Mouse (Mus musculus): Measurements from ENCODE around the gene Foxc1. TPM values are rescaled to one million over a fixed set of nuclear protein-coding genes. Genes with fewer than 3 reads are reported as not detected.

The Foxc1 gene
- total and polyA plus RNA-seq, 3 experiments = 2.2 to 5.8 (median 3.8) TPM

DNA sequence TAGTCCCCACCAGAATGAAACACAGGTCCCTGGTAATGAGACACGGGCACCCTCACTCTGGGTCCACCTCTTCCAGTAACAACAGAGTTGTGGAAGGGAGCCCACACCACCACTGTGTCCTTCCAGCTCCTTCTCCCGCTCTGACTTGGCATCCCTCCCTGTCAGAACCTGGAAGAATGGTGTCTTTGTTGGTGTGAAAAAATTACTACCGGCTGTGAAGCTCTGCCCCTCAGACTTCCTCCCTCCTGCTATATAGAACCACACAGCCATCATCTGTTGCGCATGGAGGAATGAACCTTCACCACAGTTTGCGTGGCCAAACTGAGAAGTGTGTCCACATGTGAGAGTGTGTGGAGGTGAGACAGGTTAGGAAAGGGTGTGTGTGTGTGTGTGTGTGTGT is 30.7 kb upstream of the Foxc1 start:
- no peak overlapping the region for H3K27ac ChIP-seq
- no peaks in the 10 kb centered on the region for H3K79me2 ChIP-seq (replicated peaks; ENCODE audit: control insufficient read depth, insufficient read depth, low read length)
- no peak overlapping the region for H3K9ac ChIP-seq (ENCODE audit: low read depth, low read length)
- H3K27me3 ChIP-seq (ENCODE audit: control insufficient read depth, insufficient read depth, low read length) = no peaks in the 10 kb centered on the region
- WGBS = 58% methylated on average over 5 of the region's 5 CpGs
- no peaks in the 10 kb centered on the region for H3K36me3 ChIP-seq (ENCODE audit: control insufficient read depth, insufficient read depth, low read length)
- no peaks in the 10 kb centered on the region for H3K4me1 ChIP-seq (ENCODE audit: control insufficient read depth, insufficient read depth, low read length)
- TF ChIP-seq EP300 (IDR thresholded peaks at IDR 0.05; ENCODE audit: insufficient read depth, low read depth, low read length) (no peak), POLR2A (IDR thresholded peaks at IDR 0.05; ENCODE audit: insufficient read depth, low read depth, low read length) (no peak)
- no peak overlapping the region for H3K4me3 ChIP-seq
- DNase-seq = no peak
- intact Hi-C loops (cut with DNase I) = no loop called here

DNA sequence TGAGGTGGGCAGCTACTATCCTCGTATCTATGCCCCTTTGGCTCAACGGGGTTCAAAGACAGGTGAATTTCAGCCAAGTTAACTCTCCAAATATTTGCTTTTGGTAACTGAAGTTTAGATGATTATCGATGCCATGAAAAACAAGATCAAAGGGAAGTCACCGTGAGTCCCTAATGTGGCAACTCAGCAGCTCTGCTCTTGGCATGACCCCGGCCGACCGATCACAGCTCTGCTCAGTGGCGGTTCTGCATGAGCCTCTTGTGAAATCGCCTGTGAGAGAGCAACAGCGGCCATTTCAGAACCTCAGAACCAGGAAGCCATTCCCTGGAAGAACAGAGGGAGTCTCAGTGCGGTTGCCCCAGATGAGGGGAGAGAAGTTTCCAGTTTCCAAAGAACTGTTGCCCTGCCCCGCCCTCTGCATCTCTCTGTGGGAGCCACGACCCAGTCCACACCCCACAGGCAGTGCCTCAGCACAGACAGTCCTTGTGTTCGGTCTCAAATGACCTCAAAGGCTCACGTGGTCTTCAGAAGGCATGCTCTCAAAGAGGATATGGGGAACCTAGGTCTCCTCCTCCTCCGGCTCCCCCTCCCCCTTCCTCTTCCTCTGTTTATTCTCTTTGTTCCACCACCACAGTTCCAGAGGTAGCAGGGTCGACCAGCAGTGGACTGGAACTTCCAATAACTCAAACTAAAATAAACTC is 27.0 kb upstream of the Foxc1 start:
- Histone ChIP-seq H3K4me3 (no peak overlapping the region), H3K27ac (no peak overlapping the region), H3K36me3 (ENCODE audit: control insufficient read depth, insufficient read depth, low read length) (no peaks in the 10 kb centered on the region), H3K79me2 (replicated peaks; ENCODE audit: control insufficient read depth, insufficient read depth, low read length) (no peaks in the 10 kb centered on the region), H3K27me3 (ENCODE audit: control insufficient read depth, insufficient read depth, low read length) (no peaks in the 10 kb centered on the region), H3K4me1 (ENCODE audit: control insufficient read depth, insufficient read depth, low read length) (no peaks in the 10 kb centered on the region), H3K9ac (ENCODE audit: low read depth, low read length) (no peak overlapping the region)
- 68% methylated on average over 17 of the region's 17 CpGs for WGBS
- no peak for DNase-seq
- TF ChIP-seq EP300 (IDR thresholded peaks at IDR 0.05; ENCODE audit: insufficient read depth, low read depth, low read length) (no peak), CTCF (IDR thresholded peaks at IDR 0.05) (no peak), POLR2A (IDR thresholded peaks at IDR 0.05; ENCODE audit: insufficient read depth, low read depth, low read length) (no peak)
- intact Hi-C loops (cut with DNase I) = no loop called here

DNA sequence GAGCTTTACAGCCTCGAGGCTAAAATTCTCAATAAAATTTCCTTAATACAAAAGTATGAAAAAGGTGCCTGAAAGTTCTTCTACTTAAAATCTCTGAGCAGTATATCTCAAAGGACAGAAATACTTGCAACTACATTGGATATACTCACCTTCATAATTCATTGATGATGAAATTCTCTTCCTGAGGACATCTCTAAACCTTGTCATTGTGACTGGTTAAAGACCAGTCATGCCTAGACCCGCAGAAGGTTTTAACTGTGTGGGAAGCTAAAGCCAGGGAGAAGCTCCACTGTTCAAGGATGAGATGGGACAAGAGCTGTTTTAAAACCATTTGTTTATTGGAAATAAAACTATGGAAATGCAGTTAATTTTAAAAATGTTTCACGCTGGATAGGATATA is 26.1 kb upstream of the Foxc1 start:
- H3K27ac ChIP-seq = no peak overlapping the region
- H3K36me3 ChIP-seq (ENCODE audit: control insufficient read depth, insufficient read depth, low read length) = no peaks in the 10 kb centered on the region
- intact Hi-C loops (cut with DNase I) = no loop called here
- no peaks in the 10 kb centered on the region for H3K79me2 ChIP-seq (replicated peaks; ENCODE audit: control insufficient read depth, insufficient read depth, low read length)
- H3K27me3 ChIP-seq (ENCODE audit: control insufficient read depth, insufficient read depth, low read length) = no peaks in the 10 kb centered on the region
- no peak for TF ChIP-seq POLR2A (IDR thresholded peaks at IDR 0.05; ENCODE audit: insufficient read depth, low read depth, low read length)
- no peak for TF ChIP-seq EP300 (IDR thresholded peaks at IDR 0.05; ENCODE audit: insufficient read depth, low read depth, low read length)
- no peak for TF ChIP-seq CTCF (IDR thresholded peaks at IDR 0.05)
- no peak overlapping the region for H3K9ac ChIP-seq (ENCODE audit: low read depth, low read length)
- no peak for DNase-seq
- no peak overlapping the region for H3K4me3 ChIP-seq
- 85% methylated on average over 3 of the region's 3 CpGs for WGBS
- no peaks in the 10 kb centered on the region for H3K4me1 ChIP-seq (ENCODE audit: control insufficient read depth, insufficient read depth, low read length)

DNA sequence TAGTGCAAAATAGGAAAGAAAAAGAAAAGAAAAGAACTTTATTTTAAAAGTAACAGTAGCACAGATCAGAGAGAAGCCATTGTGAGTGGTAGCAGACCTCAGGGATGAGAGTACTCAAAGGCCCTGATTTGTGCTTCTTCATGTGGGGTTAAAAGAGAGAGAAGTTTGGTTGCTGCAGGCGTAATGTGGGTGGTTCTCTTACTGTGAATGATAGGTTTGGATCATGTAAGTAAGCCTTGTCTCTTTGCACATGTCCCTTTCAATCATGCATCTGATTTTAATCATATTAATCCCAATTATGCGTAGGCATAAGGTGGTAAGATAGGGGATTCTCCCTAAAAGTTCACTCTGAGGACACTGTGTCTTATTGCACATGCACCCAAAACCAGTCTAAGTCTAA is 24.4 kb upstream of the Foxc1 start:
- Histone ChIP-seq H3K27me3 (ENCODE audit: control insufficient read depth, insufficient read depth, low read length) (no peaks in the 10 kb centered on the region), H3K79me2 (replicated peaks; ENCODE audit: control insufficient read depth, insufficient read depth, low read length) (no peaks in the 10 kb centered on the region), H3K27ac (no peak overlapping the region), H3K4me3 (no peak overlapping the region), H3K9ac (ENCODE audit: low read depth, low read length) (no peak overlapping the region), H3K36me3 (ENCODE audit: control insufficient read depth, insufficient read depth, low read length) (no peaks in the 10 kb centered on the region), H3K4me1 (ENCODE audit: control insufficient read depth, insufficient read depth, low read length) (no peaks in the 10 kb centered on the region)
- TF ChIP-seq EP300 (IDR thresholded peaks at IDR 0.05; ENCODE audit: insufficient read depth, low read depth, low read length) (no peak), CTCF (IDR thresholded peaks at IDR 0.05) (no peak), POLR2A (IDR thresholded peaks at IDR 0.05; ENCODE audit: insufficient read depth, low read depth, low read length) (no peak)
- DNase-seq = no peak
- intact Hi-C loops (cut with DNase I) = no loop called here
- 89% methylated on average over 2 of the region's 2 CpGs for WGBS

GRCm38 (mm10) chr13:31784757-31785156 is 21.7 kb upstream of the Foxc1 start:
- Histone ChIP-seq H3K4me3 (no peak overlapping the region), H3K27ac (no peak overlapping the region), H3K9ac (ENCODE audit: low read depth, low read length) (no peak overlapping the region), H3K79me2 (replicated peaks; ENCODE audit: control insufficient read depth, insufficient read depth, low read length) (no peaks in the 10 kb centered on the region), H3K27me3 (ENCODE audit: control insufficient read depth, insufficient read depth, low read length) (no peaks in the 10 kb centered on the region), H3K36me3 (ENCODE audit: control insufficient read depth, insufficient read depth, low read length) (no peaks in the 10 kb centered on the region), H3K4me1 (ENCODE audit: control insufficient read depth, insufficient read depth, low read length) (no peaks in the 10 kb centered on the region)
- DNase-seq = no peak
- intact Hi-C loops (cut with DNase I) = no loop called here
- 67% methylated on average over 7 of the region's 7 CpGs for WGBS
- TF ChIP-seq POLR2A (IDR thresholded peaks at IDR 0.05; ENCODE audit: insufficient read depth, low read depth, low read length) (no peak), EP300 (IDR thresholded peaks at IDR 0.05; ENCODE audit: insufficient read depth, low read depth, low read length) (no peak), CTCF (IDR thresholded peaks at IDR 0.05) (no peak)

GRCm38 (mm10) chr13:31792480-31793132 is 13.8 kb upstream of the Foxc1 start:
- Histone ChIP-seq H3K36me3 (ENCODE audit: control insufficient read depth, insufficient read depth, low read length) (no peaks in the 10 kb centered on the region), H3K4me3 (no peak overlapping the region), H3K27me3 (ENCODE audit: control insufficient read depth, insufficient read depth, low read length) (no peaks in the 10 kb centered on the region), H3K9ac (ENCODE audit: low read depth, low read length) (no peak overlapping the region), H3K27ac (no peak overlapping the region), H3K4me1 (ENCODE audit: control insufficient read depth, insufficient read depth, low read length) (no peaks in the 10 kb centered on the region), H3K79me2 (replicated peaks; ENCODE audit: control insufficient read depth, insufficient read depth, low read length) (no peaks in the 10 kb centered on the region)
- intact Hi-C loops (cut with DNase I) = loop anchor here (1.0 to 2.0 kb wide), 4 partner anchors 505 to 888 kb away; no protein-coding TSS in a partner anchor
- 14% methylated on average over 17 of the region's 17 CpGs for WGBS
- TF ChIP-seq POLR2A (IDR thresholded peaks at IDR 0.05; ENCODE audit: insufficient read depth, low read depth, low read length) (no peak), EP300 (IDR thresholded peaks at IDR 0.05; ENCODE audit: insufficient read depth, low read depth, low read length) (peak; percentile 74; the same call in 1 of the 2 replicates)
- peak in 1 of 2 experiments; percentile 60 for DNase-seq
